Mouse (Mus musculus) forebrain, embryonic 14.5 days (tissue): ENCODE data around the gene Dtx2. TPM values are rescaled to one million over a fixed set of nuclear protein-coding genes. Genes with fewer than 3 reads are reported as not detected.
A peak's percentile ranks its signal among the peaks of the same experiment; 100 is the strongest.

Experiments used
- ATAC-seq: fragments of 200-750 bp; cut with Nextera tagmentation; 2 replicates; pipeline ENCODE4 v1.8.0; 2017; ENCODE audit warnings: mild to moderate bottlenecking, moderate library complexity
- DNase-seq: peaks from one replicate; pipeline ENCODE4 v3.0.0-alpha.2; 2015; ENCODE audit warnings: low spot score
- H3K27ac ChIP-seq: fragments of 300-500 bp; sonication (generic); 2 replicates; pipeline ENCODE4 v1.5.1; 2014; ENCODE audit warnings: low read depth, mild to moderate bottlenecking, control low read depth, low read length, moderate library complexity
- H3K27me3 ChIP-seq: fragments of 300-500 bp; sonication (generic); replicated peaks from 2 replicates; pipeline ENCODE4 v1.6.1; 2014; ENCODE audit warnings: low read length, control low read depth, mixed read lengths; ENCODE audit not compliant: control insufficient read depth, insufficient read depth
- H3K36me3 ChIP-seq: fragments of 300-500 bp; sonication (generic); 2 replicates; pipeline ENCODE4 v1.6.1; 2014; ENCODE audit warnings: low read length, control low read depth; ENCODE audit not compliant: control insufficient read depth, insufficient read depth
- H3K4me1 ChIP-seq: fragments of 300-500 bp; sonication (generic); 2 replicates; pipeline ENCODE4 v1.6.1; 2014; ENCODE audit warnings: antibody characterized with exemption, low read length, control low read depth; ENCODE audit not compliant: control insufficient read depth, insufficient read depth
- H3K4me2 ChIP-seq: fragments of 300-500 bp; sonication (generic); 2 replicates; pipeline ENCODE4 v1.6.1; 2014; ENCODE audit warnings: mild to moderate bottlenecking, control low read depth, low read length
- H3K4me3 ChIP-seq: fragments of 300-500 bp; sonication (generic); 2 replicates; pipeline ENCODE4 v1.5.1; 2014; ENCODE audit warnings: low read depth, low read length, control low read depth
- H3K9ac ChIP-seq: fragments of 300-500 bp; sonication (generic); 2 replicates; pipeline ENCODE4 v1.6.1; 2014; ENCODE audit warnings: mild to moderate bottlenecking, low read length, control low read depth, moderate library complexity
- H3K9me3 ChIP-seq: fragments of 300-500 bp; sonication (generic); replicated peaks from 2 replicates; pipeline ENCODE4 v1.6.1; 2016; ENCODE audit warnings: low read length, control low read depth, mixed read lengths; ENCODE audit not compliant: control insufficient read depth
- WGBS: fragments of 180-500 bp; shearing (Covaris S2); extraction: QIAGEN DNeasy Blood & Tissue Kit; methylation state at CpG from one replicate; pipeline ENCODE4 v1.1.7; 2014; 5-methylcytosine and 5-hydroxymethylcytosine counted together
- polyA plus RNA-seq: library from polyadenylated mRNA; unstranded; fragments of >200 nt; fragmentation: Nextera tagmentation; extraction: Ambion mirVana; gene quantifications from 2 replicates; pipeline ENCODE4 v1.2.1, GENCODE M21; 2014

Gene Dtx2
- polyA plus RNA-seq, 1 experiment from 2014 or later: 24.9 TPM

GRCm38 (mm10) chr5:135957207-135957974, 37.2 kb upstream of the Dtx2 start:
- Histone ChIP-seq H3K27ac (peak overlapping the region; percentile 52; the same call in 1 of the 2 replicates), H3K9ac (peak overlapping the region; percentile 41; the same call in 1 of the 2 replicates), H3K4me2 (peak overlapping the region; percentile 51)

GRCm38 (mm10) chr5:135958367-135958766, 36.2 kb upstream of the Dtx2 start:
- WGBS: 91% methylated on average over 4 of the region's 4 CpGs
- ATAC-seq (no peak), DNase-seq (no peak)
- Histone ChIP-seq H3K27me3 (no peaks in the 10 kb centered on the region), H3K4me3 (no peak overlapping the region), H3K27ac (0 out of 2 replicates have a peak overlapping the region, but pooled peaks have one; percentile 52), H3K36me3 (no peaks in the 10 kb centered on the region), H3K4me1 (peaks cover 13% of the 10 kb centered on the region; the same call in 1 of the 2 replicates), H3K9ac (no peak overlapping the region), H3K9me3 (no peaks in the 10 kb centered on the region), H3K4me2 (peak overlapping the region; percentile 51; the same call in 1 of the 2 replicates)

More at GRCm38 (mm10) chr5:135957207-135957974, 37.2 kb upstream of the Dtx2 start:
- Histone ChIP-seq H3K27me3 (no peaks in the 10 kb centered on the region), H3K9me3 (no peaks in the 10 kb centered on the region), H3K4me3 (peak overlapping the region; percentile 29), H3K4me1 (peaks cover 10% of the 10 kb centered on the region; the same call in 1 of the 2 replicates), H3K36me3 (no peaks in the 10 kb centered on the region)
- 7% methylated on average over 28 of the region's 28 CpGs for WGBS
- ATAC-seq (peak; percentile 77), DNase-seq (peak; percentile 98)

GRCm38 (mm10) chr5:135959911-135960310, 34.7 kb upstream of the Dtx2 start:
- ATAC-seq (no peak), DNase-seq (no peak)
- H3K36me3 ChIP-seq: no peaks in the 10 kb centered on the region
- H3K27me3 ChIP-seq: no peaks in the 10 kb centered on the region
- H3K4me2 ChIP-seq: no peak overlapping the region
- H3K4me3 ChIP-seq: no peak overlapping the region
- H3K4me1 ChIP-seq: peaks cover 13% of the 10 kb centered on the region; the same call in 1 of the 2 replicates
- 95% methylated on average over 7 of the region's 7 CpGs for WGBS
- no peaks in the 10 kb centered on the region for H3K9me3 ChIP-seq
- no peak overlapping the region for H3K27ac ChIP-seq
- no peak overlapping the region for H3K9ac ChIP-seq

GRCm38 (mm10) chr5:135960909-135961635, 33.5 kb upstream of the Dtx2 start:
- H3K27ac ChIP-seq: peak overlapping the region; percentile 96; the same call in 1 of the 2 replicates
- no peak overlapping the region for H3K9ac ChIP-seq
- no peaks in the 10 kb centered on the region for H3K36me3 ChIP-seq
- H3K9me3 ChIP-seq: no peaks in the 10 kb centered on the region
- no peak overlapping the region for H3K4me3 ChIP-seq
- H3K4me2 ChIP-seq: no peak overlapping the region; the same call in 1 of the 2 replicates
- DNase-seq (no peak), ATAC-seq (no peak)
- H3K27me3 ChIP-seq: no peaks in the 10 kb centered on the region
- H3K4me1 ChIP-seq: peaks cover 16% of the 10 kb centered on the region; the same call in 1 of the 2 replicates
- 94% methylated on average over 15 of the region's 15 CpGs for WGBS

- peak overlapping the region; percentile 96 for H3K27ac ChIP-seq
- H3K4me2 ChIP-seq: peak overlapping the region; percentile 95
- 2% methylated on average over 11 of the region's 11 CpGs for WGBS
- no peaks in the 10 kb centered on the region for H3K9me3 ChIP-seq
- ATAC-seq (no peak), DNase-seq (no peak)
- peak overlapping the region; percentile 57 for H3K9ac ChIP-seq
- peak overlapping the region; percentile 59 for H3K4me3 ChIP-seq
- peaks cover 11% of the 10 kb centered on the region; the same call in 1 of the 2 replicates for H3K4me1 ChIP-seq
- no peaks in the 10 kb centered on the region for H3K27me3 ChIP-seq
- no peaks in the 10 kb centered on the region for H3K36me3 ChIP-seq
Measured at GRCm38 (mm10) chr5:135962125-135962491, 32.5 kb upstream of the Dtx2 start.

- no peaks in the 10 kb centered on the region for H3K27me3 ChIP-seq
- peak; percentile 100 for DNase-seq
- under 1% methylated on average over 64 of the region's 64 CpGs for WGBS
Measured at GRCm38 (mm10) chr5:135962492-135963279, 31.9 kb upstream of the Dtx2 start.

GRCm38 (mm10) chr5:135963280-135963627, 31.3 kb upstream of the Dtx2 start:
- DNase-seq (no peak), ATAC-seq (no peak)
- H3K36me3 ChIP-seq: no peaks in the 10 kb centered on the region
- peak overlapping the region; percentile 91 for H3K9ac ChIP-seq
- 2% methylated on average over 6 of the region's 6 CpGs for WGBS
- peak overlapping the region; percentile 59 for H3K4me3 ChIP-seq
- H3K4me1 ChIP-seq: peaks cover 11% of the 10 kb centered on the region; the same call in 1 of the 2 replicates
- peak overlapping the region; percentile 96 for H3K27ac ChIP-seq
- H3K9me3 ChIP-seq: no peaks in the 10 kb centered on the region
- no peaks in the 10 kb centered on the region for H3K27me3 ChIP-seq
- H3K4me2 ChIP-seq: peak overlapping the region; percentile 95

More at GRCm38 (mm10) chr5:135962492-135963279, 31.9 kb upstream of the Dtx2 start:
- peak overlapping the region; percentile 91 for H3K9ac ChIP-seq
- ATAC-seq: peak; percentile 96
- H3K4me2 ChIP-seq: peak overlapping the region; percentile 95
- no peaks in the 10 kb centered on the region for H3K9me3 ChIP-seq
- peak overlapping the region; percentile 96 for H3K27ac ChIP-seq
- peaks cover 11% of the 10 kb centered on the region; the same call in 1 of the 2 replicates for H3K4me1 ChIP-seq
- H3K4me3 ChIP-seq: peak overlapping the region; percentile 59
- H3K36me3 ChIP-seq: no peaks in the 10 kb centered on the region

- ATAC-seq (no peak), DNase-seq (no peak)
- no peaks in the 10 kb centered on the region for H3K36me3 ChIP-seq
- H3K4me3 ChIP-seq: peak overlapping the region; percentile 11; the same call in 1 of the 2 replicates
- no peak overlapping the region for H3K27ac ChIP-seq
- H3K27me3 ChIP-seq: no peaks in the 10 kb centered on the region
- no peaks in the 10 kb centered on the region for H3K9me3 ChIP-seq
- H3K9ac ChIP-seq: peak overlapping the region; percentile 13; the same call in 1 of the 2 replicates
- peaks cover 11% of the 10 kb centered on the region; the same call in 1 of the 2 replicates for H3K4me1 ChIP-seq
- 8% methylated on average over 24 of the region's 24 CpGs for WGBS
- H3K4me2 ChIP-seq: peak overlapping the region; percentile 30
Measured at GRCm38 (mm10) chr5:135965501-135965930, 29.1 kb upstream of the Dtx2 start.
